In genomic region chr1:172552623-172553022, GRCm38 (mm10) we compare ENCODE assay signal across 21 mouse cellular contexts. TPM values are rescaled to one million over a fixed set of nuclear protein-coding genes. Genes with fewer than 3 reads are reported as not detected.
DNase-seq lines count a peak whose midpoint lies in the region; ATAC-seq and TF ChIP-seq lines count a peak whose summit lies in the region.
"Had no signal": no experiment of that assay in that cellular context is flagged by ENCODE, and none has a peak within 500 bp of the region (broad histone marks: within the 10 kb centered on the region; RNA-seq: fewer than 3 reads in every experiment).

No protein-coding gene starts in this region.

- no peak overlapping the region for H3K4me3 ChIP-seq in heart, adult 2 months
- no peak overlapping the region for H3K4me3 ChIP-seq in lung, embryonic 14.5 days (ENCODE audit: low read depth, low read length)
- H3K4me3 ChIP-seq in stomach, embryonic 15.5 days (replicated peaks): no peak overlapping the region
- no peak overlapping the region for H3K4me3 ChIP-seq in hindbrain, embryonic 12.5 days
- H3K4me3 ChIP-seq: layer of hippocampus, adult 2 months; midbrain, embryonic 10.5 days had no signal

- H3K4me2 ChIP-seq in lung, embryonic 14.5 days: no peak overlapping the region
- no peak overlapping the region for H3K4me2 ChIP-seq in stomach, embryonic 15.5 days
- H3K4me2 ChIP-seq in hindbrain, embryonic 12.5 days (replicated peaks): no peak overlapping the region

- intact Hi-C loops in heart, adult 2 months (cut with DNase I): no loop called here
- intact Hi-C loops in heart, postnatal 25 days (cut with DNase I): no loop called here

- no peak for ATAC-seq in lung, embryonic 14.5 days (ENCODE audit: insufficient read depth)
- ATAC-seq in stomach, embryonic 15.5 days (ENCODE audit: insufficient read depth, low FRiP score, low read depth): no peak
- no peak for ATAC-seq in hindbrain, embryonic 12.5 days (ENCODE audit: low FRiP score)
- ATAC-seq: liver, postnatal 0 days had no signal

- H3K9me3 ChIP-seq in lung, embryonic 14.5 days (ENCODE audit: low read depth, low read length): no peaks in the 10 kb centered on the region
- H3K9me3 ChIP-seq in stomach, embryonic 15.5 days: no peaks in the 10 kb centered on the region
- H3K9me3 ChIP-seq in hindbrain, embryonic 12.5 days (replicated peaks): no peaks in the 10 kb centered on the region
- H3K9me3 ChIP-seq: midbrain, embryonic 10.5 days had no signal

- H3K27me3 ChIP-seq in heart, adult 2 months (ENCODE audit: control insufficient read depth, insufficient read depth, low read length): no peaks in the 10 kb centered on the region
- 0 out of 2 replicates have a peak, but pooled peaks cover 3% of the 10 kb centered on the region for H3K27me3 ChIP-seq in lung, embryonic 14.5 days (ENCODE audit: insufficient read depth, low read length)
- H3K27me3 ChIP-seq in stomach, embryonic 15.5 days (replicated peaks): no peaks in the 10 kb centered on the region
- H3K27me3 ChIP-seq in hindbrain, embryonic 12.5 days: peaks cover 16% of the 10 kb centered on the region

- peaks cover 16% of the 10 kb centered on the region for H3K4me1 ChIP-seq in heart, adult 2 months (ENCODE audit: control insufficient read depth, insufficient read depth, low read length)
- H3K4me1 ChIP-seq in lung, embryonic 14.5 days (ENCODE audit: insufficient read depth): peaks cover 7% of the 10 kb centered on the region; the same call in 1 of the 2 replicates
- H3K4me1 ChIP-seq in stomach, embryonic 15.5 days: peaks cover 17% of the 10 kb centered on the region; the same call in 1 of the 2 replicates
- peaks cover 21% of the 10 kb centered on the region for H3K4me1 ChIP-seq in hindbrain, embryonic 12.5 days

- H3K27ac ChIP-seq in heart, adult 2 months: peak overlapping the region; percentile 52
- no peak overlapping the region; the same call in 1 of the 2 replicates for H3K27ac ChIP-seq in lung, embryonic 14.5 days (ENCODE audit: low read depth)
- peak overlapping the region; percentile 65 for H3K27ac ChIP-seq in stomach, embryonic 15.5 days
- no peak overlapping the region for H3K27ac ChIP-seq in hindbrain, embryonic 12.5 days
- H3K27ac ChIP-seq: layer of hippocampus, adult 2 months; midbrain, embryonic 10.5 days had no signal

- TF ChIP-seq CTCF in heart, adult 2 months (IDR thresholded peaks at IDR 0.05): no peak
- TF ChIP-seq CTCF in lung, embryonic 14.5 days (IDR thresholded peaks at IDR 0.05; ENCODE audit: low read depth): no peak

- H3K9ac ChIP-seq in heart, adult 2 months (ENCODE audit: low read depth, low read length): no peak overlapping the region
- H3K9ac ChIP-seq in lung, embryonic 14.5 days: no peak overlapping the region
- no peak overlapping the region for H3K9ac ChIP-seq in stomach, embryonic 15.5 days
- no peak overlapping the region for H3K9ac ChIP-seq in hindbrain, embryonic 12.5 days
- H3K9ac ChIP-seq: liver, postnatal 0 days had no signal

- DNase-seq in heart, adult 2 months: peak in 1 of 2 experiments; percentile 21
- DNase-seq in heart, postnatal 25 days (ENCODE audit: low spot score): no peak
- DNase-seq in lung, embryonic 14.5 days: peak; percentile 8
- DNase-seq in lung, postnatal 14 days: no peak
- peak; percentile 53 for DNase-seq in kidney, postnatal 10 days
- DNase-seq in right cerebral cortex, postnatal 10 days (ENCODE audit: low spot score in 2 of 2): no peak
- DNase-seq: adrenal gland, postnatal 14 days; cerebellum, postnatal 14 days; gastrocnemius, postnatal 14 days; liver, postnatal 0 days; right cerebral cortex, adult 18-20 months; spleen, adult 18-20 months; thymus, postnatal 4 days had no signal

- no peaks in the 10 kb centered on the region for H3K79me2 ChIP-seq in heart, adult 2 months (replicated peaks; ENCODE audit: control insufficient read depth, insufficient read depth, low read length)

- WGBS in heart, adult 2 months: 38% methylated on average over 1 of the region's 1 CpGs
- WGBS in lung, embryonic 14.5 days: 58% methylated on average over 1 of the region's 1 CpGs
- 55% methylated on average over 1 of the region's 1 CpGs for WGBS in stomach, embryonic 15.5 days
- 25% methylated on average over 1 of the region's 1 CpGs for WGBS in hindbrain, embryonic 12.5 days

- 0 out of 2 replicates have a peak, but pooled peaks have one; percentile 26 for TF ChIP-seq EP300 in heart, adult 2 months (IDR thresholded peaks at IDR 0.05; ENCODE audit: insufficient read depth, low read depth, low read length)

- H3K36me3 ChIP-seq in heart, adult 2 months (ENCODE audit: control insufficient read depth, insufficient read depth, low read length): no peaks in the 10 kb centered on the region
- no peaks in the 10 kb centered on the region for H3K36me3 ChIP-seq in lung, embryonic 14.5 days (ENCODE audit: insufficient read depth)
- H3K36me3 ChIP-seq in stomach, embryonic 15.5 days: no peaks in the 10 kb centered on the region
- no peaks in the 10 kb centered on the region for H3K36me3 ChIP-seq in hindbrain, embryonic 12.5 days
- H3K36me3 ChIP-seq: midbrain, embryonic 10.5 days had no signal

- TF ChIP-seq POLR2A in heart, adult 2 months (IDR thresholded peaks at IDR 0.05; ENCODE audit: insufficient read depth, low read depth, low read length): no peak

RNA-seq across cellular contexts. Expression of gene Vsig8, which starts 3.1 kb away (rescaled TPM):
- total RNA-seq in heart, adult 2 months (2021): not detected
- polyA plus RNA-seq in heart, adult 2 months (2012; rRNA removed): not detected in 2 replicates
- total RNA-seq in heart, postnatal 25 days (2021): not detected
- polyA plus RNA-seq in lung, embryonic 14.5 days (2014; fragmentation: Nextera tagmentation; extraction: Ambion mirVana): 0.24 TPM in 1 of 2 replicates, not detected in the other
- polyA plus RNA-seq in stomach, embryonic 15.5 days (2015; fragmentation: Nextera tagmentation; extraction: Ambion mirVana): 0.46 and 1.8 TPM in 2 replicates
- polyA plus RNA-seq in hindbrain, embryonic 12.5 days (2016; fragmentation: Nextera tagmentation; extraction: Ambion mirVana): 0.41 TPM in 1 of 2 replicates, not detected in the other
- total RNA-seq: adrenal gland, postnatal 14 days; gastrocnemius, postnatal 14 days; neutrophil, adult 5-6 weeks had no signal
- polyA plus RNA-seq: embryonic facial prominence, embryonic 11.5 days; liver, postnatal 0 days had no signal

RNA-seq across cellular contexts. Expression of gene Cfap45, which starts 32.0 kb away (rescaled TPM):
- total RNA-seq in heart, adult 2 months (2021): under 1 TPM; 0.39 to 0.52 TPM
- 0.26 and 0.53 TPM in 2 replicates for polyA plus RNA-seq in heart, adult 2 months (2012; rRNA removed)
- total RNA-seq in heart, postnatal 25 days (2021): under 1 TPM; 0.34 to 0.39 TPM
- 4.2 and 5.1 TPM in 2 replicates for polyA plus RNA-seq in lung, embryonic 14.5 days (2014; fragmentation: Nextera tagmentation; extraction: Ambion mirVana)
- polyA plus RNA-seq in stomach, embryonic 15.5 days (2015; fragmentation: Nextera tagmentation; extraction: Ambion mirVana): 2.4 TPM in 2 replicates
- 3.3 and 4.4 TPM in 2 replicates for polyA plus RNA-seq in hindbrain, embryonic 12.5 days (2016; fragmentation: Nextera tagmentation; extraction: Ambion mirVana)

RNA-seq across cellular contexts. Expression of gene Slamf8, which starts 37.7 kb away (rescaled TPM):
- under 1 TPM; 0.30 to 0.34 TPM for total RNA-seq in heart, adult 2 months (2021)
- polyA plus RNA-seq in heart, adult 2 months (2012; rRNA removed): 0.97 and 1.3 TPM in 2 replicates
- under 1 TPM in 1 of 2 experiments, not detected in 1; 0.25 TPM for total RNA-seq in heart, postnatal 25 days (2021)
- polyA plus RNA-seq in lung, embryonic 14.5 days (2014; fragmentation: Nextera tagmentation; extraction: Ambion mirVana): not detected in 2 replicates
- polyA plus RNA-seq in stomach, embryonic 15.5 days (2015; fragmentation: Nextera tagmentation; extraction: Ambion mirVana): 0.31 and 0.44 TPM in 2 replicates
- polyA plus RNA-seq in hindbrain, embryonic 12.5 days (2016; fragmentation: Nextera tagmentation; extraction: Ambion mirVana): not detected in 2 replicates
- total RNA-seq: adrenal gland, postnatal 14 days; gastrocnemius, postnatal 14 days; layer of hippocampus, adult 2 months had no signal
- polyA plus RNA-seq: embryonic facial prominence, embryonic 11.5 days; midbrain, embryonic 10.5 days had no signal

RNA-seq across cellular contexts. Expression of gene Fcrl6, which starts 49.7 kb away (rescaled TPM):
- total RNA-seq in heart, adult 2 months (2021): not detected
- not detected in 2 replicates for polyA plus RNA-seq in heart, adult 2 months (2012; rRNA removed)
- not detected for total RNA-seq in heart, postnatal 25 days (2021)
- not detected in 2 replicates for polyA plus RNA-seq in lung, embryonic 14.5 days (2014; fragmentation: Nextera tagmentation; extraction: Ambion mirVana)
- not detected in 2 replicates for polyA plus RNA-seq in stomach, embryonic 15.5 days (2015; fragmentation: Nextera tagmentation; extraction: Ambion mirVana)
- polyA plus RNA-seq in hindbrain, embryonic 12.5 days (2016; fragmentation: Nextera tagmentation; extraction: Ambion mirVana): 0.34 TPM in 1 of 2 replicates, not detected in the other
- total RNA-seq: adrenal gland, postnatal 14 days; gastrocnemius, postnatal 14 days; heart, postnatal 14 days; layer of hippocampus, adult 2 months; left cerebral cortex, adult 8-10 months had no signal

RNA-seq across cellular contexts. Expression of gene Tagln2, which starts 52.8 kb away (rescaled TPM):
- total RNA-seq in heart, adult 2 months (2021): 10 to 100 TPM; 65.5 to 77.8 TPM
- polyA plus RNA-seq in heart, adult 2 months (2012; rRNA removed): 131 and 152 TPM in 2 replicates
- 10 to 100 TPM; 75.4 to 87.9 TPM for total RNA-seq in heart, postnatal 25 days (2021)
- 395 and 407 TPM in 2 replicates for polyA plus RNA-seq in lung, embryonic 14.5 days (2014; fragmentation: Nextera tagmentation; extraction: Ambion mirVana)
- 341 and 366 TPM in 2 replicates for polyA plus RNA-seq in stomach, embryonic 15.5 days (2015; fragmentation: Nextera tagmentation; extraction: Ambion mirVana)
- 53.2 and 64.5 TPM in 2 replicates for polyA plus RNA-seq in hindbrain, embryonic 12.5 days (2016; fragmentation: Nextera tagmentation; extraction: Ambion mirVana)

Comparison
In these comparisons a context has a peak if more than half of its experiments do, and no peak if none do; other contexts are left out.
1. DNase-seq: peak in lung, embryonic 14.5 days (single experiment) and kidney, postnatal 10 days (single experiment); none in heart, postnatal 25 days (single experiment), lung, postnatal 14 days (single experiment) and right cerebral cortex, postnatal 10 days (0 of 2).
2. H3K27ac ChIP-seq: peak in heart, adult 2 months (single experiment) and stomach, embryonic 15.5 days (single experiment); none in lung, embryonic 14.5 days (single experiment) and hindbrain, embryonic 12.5 days (single experiment).